Mouse (Mus musculus) urinary bladder, postnatal 10 days (tissue): ENCODE data around the gene Bmp7.

Experiments used
- DNase-seq: peaks from one replicate; pipeline ENCODE4 v3.0.0; 2022; ENCODE audit warnings: low spot score

Bmp7 gene

GRCm38 (mm10) chr2:172940003-172940798 lies at the start of gene Bmp7:
TSS of gene Bmp7 (minus strand) at chr2:172940321.
- DNase-seq, result no peak

GRCm38 (mm10) chr2:172982776-172983561 lies 42.8 kb upstream of the Bmp7 start:
- no peak for DNase-seq

- no peak for DNase-seq
Measured at GRCm38 (mm10) chr2:172979666-172980345, 39.7 kb upstream of the Bmp7 start.

- DNase-seq, result no peak
Measured at GRCm38 (mm10) chr2:172978131-172978633, 38.1 kb upstream of the Bmp7 start.

- DNase-seq, result no peak
Measured at GRCm38 (mm10) chr2:172977409-172978130, 37.4 kb upstream of the Bmp7 start, which contains the start of gene Spo11. TSS of gene Spo11 (plus strand) at chr2:172977700.

- DNase-seq, result no peak
Measured at GRCm38 (mm10) chr2:172976661-172977238, 36.6 kb upstream of the Bmp7 start.

- DNase-seq, result no peak
Measured at GRCm38 (mm10) chr2:172975159-172975558, 35.0 kb upstream of the Bmp7 start.

- DNase-seq, result no peak
Measured at GRCm38 (mm10) chr2:172974701-172975100, 34.6 kb upstream of the Bmp7 start.

- no peak for DNase-seq
Measured at GRCm38 (mm10) chr2:172973806-172974565, 33.9 kb upstream of the Bmp7 start.

- no peak for DNase-seq
Measured at GRCm38 (mm10) chr2:172971865-172972264, 31.7 kb upstream of the Bmp7 start.

GRCm38 (mm10) chr2:172966480-172966879 lies 26.4 kb upstream of the Bmp7 start:
- no peak for DNase-seq

GRCm38 (mm10) chr2:172965249-172965648 lies 25.1 kb upstream of the Bmp7 start:
- no peak for DNase-seq

GRCm38 (mm10) chr2:172961211-172961610 lies 21.1 kb upstream of the Bmp7 start:
- DNase-seq, result no peak

- no peak for DNase-seq
Measured at GRCm38 (mm10) chr2:172960350-172960749, 20.2 kb upstream of the Bmp7 start.

GRCm38 (mm10) chr2:172959006-172959768 lies 19.1 kb upstream of the Bmp7 start:
- no peak for DNase-seq

- DNase-seq, result no peak
Measured at GRCm38 (mm10) chr2:172958579-172958978, 18.5 kb upstream of the Bmp7 start.

GRCm38 (mm10) chr2:172951976-172952375 lies 11.9 kb upstream of the Bmp7 start:
- no peak for DNase-seq

- no peak for DNase-seq
Measured at GRCm38 (mm10) chr2:172950722-172951121, 10.6 kb upstream of the Bmp7 start.

GRCm38 (mm10) chr2:172950119-172950676 lies 10.1 kb upstream of the Bmp7 start:
- no peak for DNase-seq
